In genomic region chr5:115256909-115257546, GRCm38 (mm10) we compare ENCODE assay signal across 21 mouse cellular contexts.
"Had no signal": no experiment of that assay in that cellular context is flagged by ENCODE, and none has a peak within 500 bp of the region (broad histone marks: within the 10 kb centered on the region; RNA-seq: fewer than 3 reads in every experiment).

No protein-coding gene starts in this region.

- H3K27ac ChIP-seq: layer of hippocampus, adult 2 months; limb, embryonic 10.5 days; limb, embryonic 13.5 days; liver, embryonic 14.5 days; macrophage; midbrain, embryonic 12.5 days; midbrain, embryonic 15.5 days; neural tube, embryonic 12.5 days; neural tube, embryonic 15.5 days; stomach, embryonic 15.5 days had no signal

- H3K27me3 ChIP-seq: limb, embryonic 13.5 days; midbrain, embryonic 12.5 days; midbrain, embryonic 15.5 days; neural tube, embryonic 12.5 days; neural tube, embryonic 15.5 days; stomach, embryonic 15.5 days had no signal

- H3K4me1 ChIP-seq: limb, embryonic 10.5 days; midbrain, embryonic 12.5 days; midbrain, embryonic 15.5 days; neural tube, embryonic 12.5 days; neural tube, embryonic 15.5 days; stomach, embryonic 15.5 days had no signal

- ATAC-seq: liver, postnatal 0 days; lung, postnatal 0 days; midbrain, embryonic 15.5 days had no signal

- H3K4me2 ChIP-seq: limb, embryonic 13.5 days; lung, embryonic 14.5 days; midbrain, embryonic 12.5 days; midbrain, embryonic 15.5 days; neural tube, embryonic 12.5 days; neural tube, embryonic 15.5 days; stomach, embryonic 15.5 days had no signal

- H3K9ac ChIP-seq: limb, embryonic 13.5 days; liver, embryonic 14.5 days; liver, postnatal 0 days; lung, embryonic 14.5 days; midbrain, embryonic 12.5 days; midbrain, embryonic 15.5 days; neural tube, embryonic 12.5 days; neural tube, embryonic 15.5 days; stomach, embryonic 15.5 days had no signal

- H3K9me3 ChIP-seq: limb, embryonic 10.5 days; limb, embryonic 13.5 days; midbrain, embryonic 12.5 days; midbrain, embryonic 15.5 days; neural tube, embryonic 12.5 days; neural tube, embryonic 15.5 days; stomach, embryonic 15.5 days had no signal

- H3K4me3 ChIP-seq: layer of hippocampus, adult 2 months; limb, embryonic 10.5 days; limb, embryonic 13.5 days; midbrain, embryonic 12.5 days; midbrain, embryonic 15.5 days; neural tube, embryonic 12.5 days; neural tube, embryonic 15.5 days; stomach, embryonic 15.5 days had no signal

- DNase-seq: kidney, postnatal 4 days; layer of hippocampus, adult 9-11 months; liver; liver, postnatal 0 days; lung, embryonic 14.5 days; right cerebral cortex, adult 18-20 months; right cerebral cortex, postnatal 14 days; spleen, adult 18-20 months; thymus, adult 18-20 months; thymus, postnatal 36 days had no signal
